Mouse (Mus musculus): Measurements from ENCODE around the gene Pawr.
"Not testable (repeated sequence)": the region's sequence is repeated elsewhere in the genome, so short reads cannot be mapped to it uniquely, and the experiment has no call there.

Gene Pawr

GRCm38 (mm10) chr10:108315236-108315635 lies 16.7 kb upstream of the Pawr start:
- DNase-seq, result no peak

DNA sequence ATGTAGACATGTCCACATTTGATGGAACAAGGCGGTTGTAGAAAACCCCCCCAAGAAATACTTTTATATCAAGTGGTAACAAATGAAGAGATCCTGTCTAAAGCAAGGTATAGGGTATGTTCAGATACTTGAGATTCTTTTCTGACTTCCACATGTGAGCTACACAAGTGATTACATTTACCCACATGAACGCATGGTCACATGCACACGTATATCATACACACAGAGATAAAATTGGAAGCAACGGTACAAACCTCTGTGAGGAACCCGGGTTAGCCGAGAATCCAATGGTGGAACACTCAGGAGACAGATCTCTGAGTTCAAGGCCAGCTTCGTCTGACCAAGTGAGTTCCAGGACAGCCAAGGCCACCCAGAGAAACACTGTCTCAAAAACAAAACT lies 3.6 kb upstream of the Pawr start:
- DNase-seq, result no peak

DNA sequence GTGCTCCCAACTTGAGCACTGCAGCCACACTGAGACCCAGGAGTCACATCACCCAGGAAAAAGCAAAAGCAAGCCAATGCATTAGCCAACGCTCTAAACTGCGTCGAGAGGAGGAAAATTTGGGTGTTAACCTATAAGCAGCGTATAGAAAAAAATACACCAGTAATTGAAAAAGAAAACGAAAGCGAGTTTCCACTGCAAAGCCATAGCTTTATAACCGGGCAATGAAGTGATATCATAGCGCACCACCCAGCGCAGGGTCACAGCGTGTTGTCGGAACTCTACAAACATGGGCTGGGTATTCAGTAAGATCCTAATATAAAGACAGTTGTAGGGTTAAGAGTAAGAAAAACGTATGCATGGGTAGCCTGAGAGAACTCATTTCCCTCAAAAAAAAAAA lies 2.9 kb upstream of the Pawr start:
- no peak for DNase-seq

GRCm38 (mm10) chr10:108329771-108330170 lies 2.1 kb upstream of the Pawr start:
- DNase-seq, result no peak

DNA sequence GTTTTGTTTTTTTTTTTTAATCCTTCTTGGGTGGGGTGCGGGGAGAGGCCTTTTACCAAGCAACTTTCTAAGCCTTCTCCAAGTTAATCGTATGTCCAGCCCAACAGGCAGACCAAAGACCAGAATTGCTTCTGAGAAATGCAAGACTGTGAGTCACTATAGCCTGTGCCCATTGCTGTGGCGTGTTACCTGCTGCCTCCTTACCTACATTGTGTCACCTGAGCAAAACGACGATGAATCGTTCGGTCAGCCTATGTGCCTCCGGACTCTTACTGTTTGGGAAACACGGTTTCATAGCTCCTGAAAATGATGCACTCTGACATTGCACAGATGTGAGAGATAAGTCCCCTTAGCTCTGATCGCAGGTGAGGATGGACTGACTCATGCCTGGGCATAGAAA lies 957 bp upstream of the Pawr start:
- no peak for DNase-seq

DNA sequence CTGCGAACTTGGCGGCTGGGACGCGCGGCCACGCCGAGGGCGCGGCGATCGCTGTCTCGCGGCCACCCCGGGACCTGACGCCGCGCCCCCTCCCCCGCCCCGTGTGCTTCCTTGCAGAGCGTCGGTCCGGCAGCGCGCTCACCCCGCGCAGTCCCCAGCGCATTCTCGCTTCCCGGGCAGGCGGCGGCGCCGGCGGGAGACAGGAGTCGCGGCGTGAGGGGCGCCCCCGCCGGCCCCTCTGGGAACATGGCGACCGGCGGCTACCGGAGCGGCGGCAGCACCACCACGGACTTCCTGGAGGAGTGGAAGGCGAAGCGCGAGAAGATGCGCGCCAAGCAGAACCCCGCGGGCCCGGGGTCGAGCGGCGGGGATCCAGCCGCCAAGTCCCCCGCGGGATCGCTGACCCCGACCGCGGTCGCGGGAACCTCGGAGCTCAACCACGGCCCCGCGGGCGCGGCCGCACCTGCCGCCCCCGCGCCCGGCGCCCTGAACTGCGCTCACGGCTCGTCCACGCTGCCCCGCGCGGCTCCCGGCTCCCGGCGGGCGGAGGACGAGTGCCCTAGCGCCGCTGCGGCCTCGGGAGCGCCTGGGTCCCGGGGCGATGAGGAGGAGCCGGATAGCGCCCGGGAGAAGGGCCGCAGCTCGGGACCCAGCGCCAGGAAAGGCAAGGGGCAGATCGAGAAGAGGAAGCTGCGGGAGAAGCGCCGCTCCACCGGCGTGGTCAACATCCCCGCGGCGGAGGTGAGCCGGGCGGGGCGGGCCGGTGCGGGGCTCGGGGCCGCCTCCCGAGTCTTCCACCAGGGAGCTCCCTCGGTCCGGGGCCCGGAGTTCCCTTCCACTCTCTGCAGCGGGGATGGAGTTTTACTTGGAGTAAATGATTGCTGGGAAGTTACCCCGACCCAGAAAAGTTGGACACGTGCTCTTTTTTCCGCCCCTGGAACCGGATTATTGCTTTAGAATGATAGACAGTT lies 935 bp downstream of the Pawr start:
- no peak for DNase-seq

DNA sequence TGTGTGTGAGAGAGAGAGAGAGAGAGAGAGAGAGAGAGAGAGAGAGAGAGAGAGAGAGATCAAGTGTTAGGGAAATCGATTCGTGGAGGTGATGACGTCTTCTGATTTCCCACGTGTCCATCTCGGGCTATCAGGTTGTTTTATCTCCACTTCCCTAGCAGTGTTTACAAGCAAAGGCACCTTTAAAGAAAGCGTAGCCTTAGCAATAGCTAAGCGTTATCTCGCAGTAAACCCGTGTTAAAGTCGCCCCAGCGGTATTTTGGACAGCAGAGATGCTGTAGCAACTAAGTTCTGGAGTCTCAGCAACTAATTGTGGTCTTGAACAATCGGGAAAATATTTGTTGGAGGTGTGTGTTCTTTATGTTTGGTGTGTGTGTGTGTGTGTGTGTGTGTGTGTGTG lies 1.7 kb downstream of the Pawr start:
- DNase-seq, result no peak

DNA sequence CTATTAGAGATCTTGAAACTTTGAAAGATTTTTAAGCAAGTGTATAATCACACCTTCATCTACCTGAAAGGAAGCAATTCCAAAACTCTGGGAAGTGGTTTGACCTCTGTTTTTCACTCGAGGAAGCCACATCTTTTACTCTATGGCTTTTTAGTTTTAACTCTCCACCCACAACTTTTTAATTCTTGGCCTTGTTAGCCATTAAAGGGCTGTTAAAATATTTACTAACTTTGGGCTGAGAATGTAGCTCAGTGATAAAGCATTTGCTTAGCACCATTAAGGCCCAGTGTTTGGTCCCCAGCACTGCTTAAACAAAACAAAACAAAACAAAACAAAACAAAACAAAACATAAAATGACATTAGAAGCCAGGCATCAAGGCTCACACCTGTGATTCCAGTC lies 2.2 kb downstream of the Pawr start:
- DNase-seq, result no peak

DNA sequence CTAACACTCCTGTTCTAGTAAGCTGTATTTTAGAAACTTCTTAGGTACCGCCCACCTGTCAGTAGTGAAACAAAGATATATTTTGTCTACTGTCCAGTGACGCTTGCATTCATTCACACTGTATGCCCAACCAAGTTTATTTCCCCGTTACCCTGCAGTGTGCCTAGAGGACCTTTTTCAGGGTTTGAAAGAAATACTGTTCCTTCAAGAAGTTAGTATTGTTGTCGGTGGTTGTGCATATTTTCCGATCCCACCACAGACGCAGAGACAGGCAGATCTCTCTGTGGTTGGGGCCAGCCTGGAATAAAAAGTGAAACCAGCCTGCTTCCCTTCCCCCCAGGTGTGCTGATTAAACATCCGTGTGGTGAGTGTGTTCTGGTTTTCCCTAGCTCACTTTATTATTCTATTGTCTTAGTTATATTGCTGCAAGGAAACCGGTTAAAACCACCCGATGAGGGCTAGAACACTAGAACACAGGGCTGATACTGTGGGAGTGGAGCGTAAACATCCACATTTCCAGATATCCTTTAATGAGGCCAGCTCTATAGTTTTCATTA lies 3.9 kb downstream of the Pawr start:
- no peak for DNase-seq

- DNase-seq, result no peak
These were observed 4.7 kb downstream of the Pawr start for GRCm38 (mm10) chr10:108336581-108336980.

DNA sequence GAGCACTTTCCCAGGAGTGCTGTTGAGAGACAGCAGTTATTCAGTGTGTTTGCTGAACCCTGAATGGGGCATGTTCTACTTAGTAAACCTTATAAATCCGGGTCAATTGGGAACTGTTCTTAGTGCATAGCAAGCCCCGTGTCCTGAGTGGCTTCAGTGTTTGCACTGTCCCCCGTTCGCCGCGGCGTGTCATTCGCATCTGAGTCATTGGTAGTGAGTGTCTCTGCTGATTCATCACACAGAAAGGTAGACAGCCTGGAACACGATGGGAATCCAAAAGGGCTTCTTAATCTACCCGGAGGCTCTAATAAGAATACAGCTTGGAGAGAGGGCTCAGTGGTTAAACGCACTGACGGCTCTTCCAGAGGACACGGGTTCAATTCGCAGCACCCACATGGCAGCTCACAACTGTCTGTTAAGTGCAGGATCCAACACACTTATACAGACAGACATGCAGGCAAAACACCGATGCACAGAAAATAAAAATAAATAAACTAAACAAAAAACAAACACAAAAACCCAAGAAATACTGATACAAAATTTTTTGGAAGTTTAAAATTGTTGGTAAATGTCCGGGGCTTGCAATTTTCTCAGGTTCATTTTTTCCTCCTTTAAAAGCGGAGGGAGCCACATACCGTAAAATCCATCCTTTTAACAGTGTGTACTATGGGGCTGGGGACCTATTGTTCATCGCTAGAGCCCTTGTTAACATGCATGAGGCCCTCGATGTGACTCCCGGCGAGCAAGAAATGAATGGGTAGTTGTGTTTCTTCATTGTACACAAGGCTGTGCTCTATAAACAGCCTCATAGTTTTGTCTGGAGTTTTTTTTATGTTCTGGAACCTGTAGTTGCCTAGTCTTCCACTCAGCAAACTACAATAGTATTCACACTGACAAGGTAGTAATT lies 6.4 kb downstream of the Pawr start:
- no peak for DNase-seq

GRCm38 (mm10) chr10:108339118-108339517 lies 7.2 kb downstream of the Pawr start:
- no peak for DNase-seq

- DNase-seq, result no peak
These were observed 8.0 kb downstream of the Pawr start for GRCm38 (mm10) chr10:108339872-108340271.

DNA sequence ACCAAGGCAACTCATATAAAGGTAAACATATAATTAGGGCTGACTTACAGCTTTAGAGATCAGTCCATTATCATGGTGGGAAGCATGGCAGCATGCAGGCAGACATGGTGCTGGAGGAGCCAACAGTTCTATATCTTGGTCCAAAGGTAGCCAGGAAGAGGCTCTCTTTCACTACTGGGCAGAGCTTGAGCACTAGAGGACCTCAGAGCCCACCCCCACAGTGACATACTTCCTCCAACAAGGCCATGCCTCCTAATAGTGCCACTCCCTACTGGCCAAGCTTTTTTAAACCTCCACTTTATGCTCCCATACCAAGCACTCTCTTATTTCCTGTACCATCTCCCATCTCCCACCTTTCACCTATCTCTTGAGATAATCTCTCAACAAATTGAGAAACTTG lies 11.8 kb downstream of the Pawr start:
- DNase-seq, result no peak

GRCm38 (mm10) chr10:108345123-108345522 lies 13.2 kb downstream of the Pawr start:
- DNase-seq, result no peak

GRCm38 (mm10) chr10:108346301-108346700 lies 14.4 kb downstream of the Pawr start:
- not testable (repeated sequence) for DNase-seq

DNA sequence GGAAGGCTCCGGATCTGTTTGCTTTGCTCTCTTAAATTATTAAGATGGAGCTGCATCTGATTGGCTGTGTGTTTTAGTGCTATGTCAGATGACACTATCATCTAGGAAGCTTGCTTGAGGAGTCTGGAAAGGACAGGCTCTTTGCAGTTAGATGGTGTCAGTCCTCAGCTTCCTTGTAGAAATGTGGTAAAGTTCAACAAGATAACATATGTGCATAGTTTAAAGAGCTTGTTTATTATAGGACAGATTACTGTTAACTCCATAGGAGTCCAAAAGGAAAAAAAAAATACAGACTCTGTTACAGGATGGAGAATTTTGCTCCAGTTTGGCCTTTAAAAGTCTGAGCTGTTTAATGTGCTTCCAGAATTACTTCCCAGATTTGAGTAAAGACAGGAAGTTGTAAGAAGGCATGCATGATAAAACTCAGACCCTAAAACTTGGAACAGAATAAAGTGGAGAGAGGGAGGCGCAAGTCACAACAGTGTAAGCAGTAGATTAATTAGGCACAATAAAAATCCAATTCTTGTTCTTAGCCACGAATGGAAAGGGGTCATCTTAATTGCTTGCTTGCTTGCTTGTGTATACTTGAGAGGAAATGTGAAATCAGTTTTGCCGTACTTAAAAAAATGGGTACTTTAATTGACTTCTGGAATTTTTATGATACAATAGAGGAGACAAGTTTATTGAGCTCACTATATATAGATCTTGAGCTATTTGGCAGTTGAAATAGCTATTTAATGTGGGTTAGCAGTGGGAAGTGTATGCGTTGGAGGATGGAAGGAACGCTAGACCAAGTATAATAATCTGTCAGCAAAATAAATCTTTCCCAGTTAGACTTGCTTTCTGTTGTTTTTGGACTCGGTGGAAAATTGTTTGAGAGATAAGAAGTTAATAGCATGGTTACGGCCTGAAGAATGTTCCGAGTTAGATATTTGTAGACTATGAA lies 18.5 kb downstream of the Pawr start:
- no peak for DNase-seq

- DNase-seq, result no peak
These were observed 21.0 kb downstream of the Pawr start for GRCm38 (mm10) chr10:108352944-108353343.

GRCm38 (mm10) chr10:108354726-108355391 lies 22.9 kb downstream of the Pawr start:
- DNase-seq, result no peak

DNA sequence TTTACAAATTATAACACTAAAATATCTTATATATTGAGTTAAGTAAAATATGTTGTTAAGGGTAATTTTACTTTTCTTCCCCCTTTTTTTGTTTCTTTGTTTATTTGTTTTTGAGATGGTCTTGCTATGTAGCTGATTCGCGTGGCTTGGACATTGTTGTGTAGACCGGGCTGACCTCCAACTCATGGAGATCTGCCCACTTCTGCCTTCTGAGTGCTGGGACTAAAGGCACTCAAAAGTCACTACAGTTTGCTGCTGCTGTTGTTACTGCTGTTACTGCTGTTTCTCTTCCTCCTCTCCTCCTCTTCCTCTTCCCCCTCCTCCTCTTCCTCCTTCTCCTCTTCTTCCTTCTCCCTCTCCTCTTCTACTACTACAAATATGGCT lies 23.5 kb downstream of the Pawr start:
- no peak for DNase-seq

- DNase-seq, result no peak
These were observed 24.8 kb downstream of the Pawr start for GRCm38 (mm10) chr10:108356601-108357187.
